Mouse (Mus musculus) neural tube, embryonic 14.5 days (tissue): ENCODE data around the gene Wdr18. TPM values are rescaled to one million over a fixed set of nuclear protein-coding genes. Genes with fewer than 3 reads are reported as not detected.

Experiments used
- ATAC-seq: fragments of 200-750 bp; cut with Nextera tagmentation; 2 replicates; pipeline ENCODE4 v1.8.0; 2017; ENCODE audit warnings: low read depth, mild to moderate bottlenecking, moderate TSS enrichment, moderate library complexity
- H3K27ac ChIP-seq: fragments of 300-500 bp; sonication (generic); 2 replicates; pipeline ENCODE4 v1.5.1; 2014; ENCODE audit warnings: low read depth, mild to moderate bottlenecking, control low read depth, low read length, moderate library complexity, mixed read lengths
- H3K27me3 ChIP-seq: fragments of 300-500 bp; sonication (generic); 2 replicates; pipeline ENCODE4 v1.6.1; 2014; ENCODE audit warnings: low read length; ENCODE audit not compliant: control insufficient read depth, insufficient read depth
- H3K36me3 ChIP-seq: fragments of 300-500 bp; sonication (generic); 2 replicates; pipeline ENCODE4 v1.6.1; 2014; ENCODE audit warnings: low read length, mixed read lengths; ENCODE audit not compliant: control insufficient read depth, insufficient read depth
- H3K4me1 ChIP-seq: fragments of 300-500 bp; sonication (generic); 2 replicates; pipeline ENCODE4 v1.6.1; 2014; ENCODE audit warnings: low read length; ENCODE audit not compliant: control insufficient read depth, insufficient read depth
- H3K4me2 ChIP-seq: fragments of 300-500 bp; sonication (generic); 2 replicates; pipeline ENCODE4 v1.6.1; 2014; ENCODE audit warnings: mild to moderate bottlenecking, low read depth, low read length, control low read depth
- H3K4me3 ChIP-seq: fragments of 300-500 bp; sonication (generic); 2 replicates; pipeline ENCODE4 v1.5.1; 2014; ENCODE audit warnings: low read depth, low read length, control low read depth, mixed read lengths
- H3K9ac ChIP-seq: fragments of 300-500 bp; sonication (generic); replicated peaks from 2 replicates; pipeline ENCODE4 v1.6.1; 2014; ENCODE audit warnings: low read depth, mild to moderate bottlenecking, control low read depth, low read length, mixed read lengths
- H3K9me3 ChIP-seq: fragments of 300-500 bp; sonication (generic); 2 replicates; pipeline ENCODE4 v1.6.1; 2016; ENCODE audit warnings: low read length; ENCODE audit not compliant: control insufficient read depth
- WGBS: fragments of 180-500 bp; shearing (Covaris S2); extraction: QIAGEN DNeasy Blood & Tissue Kit; methylation state at CpG from one replicate; pipeline ENCODE4 v1.1.7; 2014; 5-methylcytosine and 5-hydroxymethylcytosine counted together
- polyA plus RNA-seq: library from polyadenylated mRNA; unstranded; fragments of >200 nt; fragmentation: Nextera tagmentation; extraction: Ambion mirVana; gene quantifications from 2 replicates; pipeline ENCODE4 v1.2.1, GENCODE M21; 2014

The Wdr18 gene
- polyA plus RNA-seq, 1 experiment from 2014 or later: 103 TPM

DNA sequence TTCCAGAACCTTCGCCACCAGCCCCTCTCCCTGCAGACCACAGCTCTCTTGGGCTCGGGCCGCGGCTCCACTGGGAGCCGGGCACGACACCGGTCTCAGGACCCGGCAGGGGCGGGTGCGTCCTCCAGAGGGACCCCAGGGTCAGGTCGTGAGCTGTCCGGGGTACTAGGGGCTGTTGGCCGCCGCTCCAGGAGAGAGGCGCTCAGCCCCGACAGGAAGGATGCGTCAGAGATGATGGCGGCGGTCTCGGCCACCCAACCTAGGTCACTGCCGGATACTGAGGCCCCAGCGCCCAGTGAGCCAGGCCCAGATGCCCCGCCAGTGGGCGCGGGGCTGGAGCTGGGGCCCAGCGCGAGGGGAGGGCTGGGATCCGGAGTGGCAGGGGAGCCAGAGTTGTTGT is 17.4 kb downstream of the Wdr18 start:
- H3K4me2 ChIP-seq: no peak overlapping the region
- ATAC-seq: no peak
- 82% methylated on average over 28 of the region's 28 CpGs for WGBS

DNA sequence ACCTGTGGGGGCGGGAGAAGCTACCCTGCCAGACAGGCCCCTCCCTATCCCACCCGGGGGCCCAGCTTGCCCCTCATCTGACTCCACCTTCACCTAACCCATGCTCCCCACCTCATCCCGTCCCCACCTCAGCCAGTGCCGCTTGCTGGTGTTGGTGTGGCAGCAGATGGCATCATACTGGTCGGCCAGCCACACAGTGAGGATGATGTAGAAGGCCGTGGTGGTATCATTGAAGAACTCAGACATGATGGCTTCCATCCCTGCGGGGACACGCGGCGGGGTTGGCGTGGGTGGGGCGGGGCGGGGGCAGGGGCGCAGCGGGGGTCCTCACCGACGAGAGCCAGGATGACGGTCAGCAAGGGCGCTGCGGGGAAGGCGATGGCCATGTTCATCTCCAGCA is 18.1 kb downstream of the Wdr18 start:
- H3K4me2 ChIP-seq: no peak overlapping the region
- H3K36me3 ChIP-seq: peaks cover 39% of the 10 kb centered on the region
- H3K9me3 ChIP-seq: no peaks in the 10 kb centered on the region
- H3K27ac ChIP-seq: no peak overlapping the region
- 99% methylated on average over 18 of the region's 21 CpGs for WGBS
- no peaks in the 10 kb centered on the region for H3K27me3 ChIP-seq
- no peak for ATAC-seq
- peaks cover 14% of the 10 kb centered on the region for H3K4me1 ChIP-seq
- no peak overlapping the region for H3K4me3 ChIP-seq
- no peak overlapping the region for H3K9ac ChIP-seq

More for the DNA sequence above, 17.4 kb downstream of the Wdr18 start:
- H3K9ac ChIP-seq: no peak overlapping the region
- no peaks in the 10 kb centered on the region for H3K9me3 ChIP-seq
- peaks cover 6% of the 10 kb centered on the region for H3K4me1 ChIP-seq
- H3K27ac ChIP-seq: no peak overlapping the region
- peaks cover 39% of the 10 kb centered on the region for H3K36me3 ChIP-seq
- H3K4me3 ChIP-seq: no peak overlapping the region
- H3K27me3 ChIP-seq: no peaks in the 10 kb centered on the region

DNA sequence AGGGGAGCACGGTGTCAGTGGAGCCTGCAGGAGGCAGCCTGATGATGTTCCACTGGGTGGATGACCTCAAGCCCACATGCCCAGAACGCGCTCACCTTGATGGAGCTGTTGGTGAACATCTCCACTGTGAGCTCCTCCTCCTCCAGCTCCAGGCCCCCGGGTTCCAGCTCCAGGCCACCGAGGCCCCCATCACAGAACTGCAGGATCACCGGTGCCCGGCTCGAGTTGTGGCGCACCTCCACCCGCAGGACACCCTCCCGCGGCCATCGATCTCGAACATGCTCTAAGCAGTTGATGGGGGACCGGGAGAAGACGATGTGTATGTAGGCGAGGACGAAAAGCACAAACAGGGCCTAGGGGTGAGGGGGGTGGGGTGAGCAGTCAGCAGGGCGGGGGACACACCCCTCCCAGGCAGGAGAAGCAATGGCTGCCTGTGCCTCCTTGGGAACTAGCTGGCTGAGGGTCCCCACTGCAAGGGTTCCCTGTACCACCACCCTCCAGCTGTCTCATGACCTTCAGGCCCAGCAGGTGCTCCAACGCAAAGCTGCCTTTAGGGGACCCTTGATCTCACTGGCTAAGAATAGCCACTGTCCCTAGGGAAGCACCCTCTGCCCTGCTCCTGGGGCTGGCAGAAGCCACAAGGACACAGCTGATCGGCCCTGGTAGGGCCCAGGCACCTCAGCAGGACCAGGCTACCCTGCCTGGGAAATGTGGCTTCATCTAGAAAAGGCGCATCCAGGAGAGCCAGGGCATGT is 19.6 kb downstream of the Wdr18 start:
- Histone ChIP-seq H3K27ac (no peak overlapping the region), H3K4me2 (no peak overlapping the region), H3K36me3 (peaks cover 39% of the 10 kb centered on the region), H3K9me3 (no peaks in the 10 kb centered on the region), H3K27me3 (no peaks in the 10 kb centered on the region), H3K4me1 (peaks cover 19% of the 10 kb centered on the region), H3K4me3 (no peak overlapping the region), H3K9ac (no peak overlapping the region)
- WGBS: 92% methylated on average over 22 of the region's 22 CpGs
- ATAC-seq: no peak

DNA sequence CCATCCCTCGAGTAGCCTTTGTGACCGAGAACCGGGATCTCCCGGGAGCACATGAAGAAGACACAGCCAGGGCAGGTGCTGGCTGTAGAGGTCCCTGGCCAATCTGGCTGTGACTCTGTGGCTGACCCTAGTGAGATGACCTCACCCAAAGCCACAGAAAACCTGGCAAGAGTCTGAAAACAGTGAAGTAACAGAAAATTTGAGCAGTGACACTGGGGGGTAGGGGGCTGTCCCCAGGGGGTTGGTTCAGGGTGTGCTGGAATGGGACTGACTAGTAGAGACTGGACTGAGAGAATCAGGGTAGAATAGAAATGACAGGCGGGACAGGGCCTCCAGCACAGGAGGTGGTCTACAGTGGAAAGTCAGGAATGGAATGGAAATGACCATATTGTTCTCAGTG is 23.3 kb downstream of the Wdr18 start:
- Histone ChIP-seq H3K36me3 (peaks cover 9% of the 10 kb centered on the region), H3K4me2 (peak overlapping the region; percentile 98), H3K9ac (peak overlapping the region; percentile 83), H3K27me3 (peaks cover 4% of the 10 kb centered on the region), H3K4me1 (peaks cover 26% of the 10 kb centered on the region), H3K9me3 (no peaks in the 10 kb centered on the region), H3K4me3 (peak overlapping the region; percentile 75), H3K27ac (peak overlapping the region; percentile 94; the same call in 1 of the 2 replicates)
- ATAC-seq: no peak
- WGBS: 74% methylated on average over 5 of the region's 5 CpGs

DNA sequence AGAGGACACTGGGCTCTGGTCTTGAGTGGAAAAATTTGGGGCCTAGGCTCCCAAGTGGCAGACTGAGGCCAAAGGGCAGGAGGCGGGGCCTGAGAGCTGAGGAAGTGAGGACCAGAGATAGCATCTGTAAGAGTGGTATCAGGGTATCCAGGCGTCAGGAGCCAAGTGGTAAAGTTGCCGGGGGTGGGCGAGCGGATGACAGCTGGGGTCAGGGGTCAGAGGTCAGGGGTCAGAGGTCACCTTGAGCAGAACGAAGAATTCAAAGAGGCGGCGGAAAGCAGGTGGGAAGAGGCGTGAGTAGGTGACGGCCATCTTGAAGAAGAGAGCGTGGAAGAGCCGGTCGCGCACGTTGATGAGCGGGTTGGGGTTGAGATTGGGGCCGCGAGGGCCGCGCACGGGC is 23.7 kb downstream of the Wdr18 start:
- Histone ChIP-seq H3K4me2 (peak overlapping the region; percentile 98), H3K4me1 (peaks cover 28% of the 10 kb centered on the region), H3K27me3 (peaks cover 9% of the 10 kb centered on the region), H3K9me3 (no peaks in the 10 kb centered on the region), H3K36me3 (peaks cover 5% of the 10 kb centered on the region), H3K4me3 (peak overlapping the region; percentile 75), H3K27ac (peak overlapping the region; percentile 94), H3K9ac (peak overlapping the region; percentile 83)
- peak; percentile 4; the same call in 1 of the 2 replicates for ATAC-seq
- WGBS: 3% methylated on average over 16 of the region's 21 CpGs

DNA sequence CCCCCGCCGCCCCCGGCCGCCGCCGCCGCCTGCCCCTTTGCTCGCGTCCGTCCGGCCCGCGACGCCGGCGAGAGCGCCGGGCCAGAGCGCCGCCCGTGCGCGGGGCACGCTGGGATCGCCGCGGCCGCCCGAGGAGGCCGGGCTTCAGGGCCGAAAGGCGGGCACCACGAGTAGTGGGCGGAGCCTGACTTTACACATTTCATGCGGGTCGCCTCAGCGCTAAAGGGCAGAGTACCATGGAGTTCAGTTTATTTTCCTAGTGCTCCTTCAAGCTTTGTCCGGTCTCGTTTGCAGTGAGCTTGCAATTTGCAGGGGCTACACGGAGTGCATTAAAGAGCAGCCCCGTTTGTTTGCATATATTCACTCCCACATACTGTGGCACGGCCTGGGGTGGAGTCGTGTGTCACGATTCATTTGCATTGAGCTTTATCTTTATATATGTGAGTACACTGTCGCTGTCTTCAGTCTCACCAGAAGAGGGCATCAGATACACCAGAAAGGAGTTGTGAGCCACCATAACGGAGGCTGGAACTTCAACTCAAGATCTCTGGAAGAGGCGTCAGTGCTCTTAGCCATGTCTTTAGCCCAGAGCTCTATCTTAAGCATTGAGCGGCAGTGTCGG is 24.4 kb downstream of the Wdr18 start, which contains the start of gene Tmem259:
TSS of gene Tmem259 (minus strand) at position 136 of the 622 bp plus-strand sequence.
- H3K4me1 ChIP-seq: peaks cover 28% of the 10 kb centered on the region
- peak; percentile 80 for ATAC-seq

DNA sequence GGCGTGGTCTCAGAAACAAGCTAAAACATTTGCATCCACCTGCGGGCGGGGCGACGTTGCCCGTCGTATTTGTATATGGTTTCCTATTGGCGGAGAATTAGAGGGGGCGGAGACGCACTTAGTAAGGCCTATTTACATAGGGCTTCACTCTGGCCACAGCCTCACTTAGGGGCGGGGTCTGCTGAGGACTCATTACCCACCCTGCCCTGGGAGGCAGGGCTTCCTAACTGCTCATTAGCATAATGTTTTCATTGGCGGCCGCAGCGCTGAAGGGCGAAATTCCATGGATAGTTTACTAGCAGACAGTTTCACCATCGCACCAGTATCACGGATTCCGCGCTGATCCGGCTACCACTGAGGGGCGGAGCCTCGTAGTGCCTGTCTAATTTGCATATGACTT is 24.9 kb downstream of the Wdr18 start:
- WGBS: 0% methylated on average over 22 of the region's 22 CpGs
- ATAC-seq: peak; percentile 93
- no peaks in the 10 kb centered on the region for H3K9me3 ChIP-seq

More for the DNA sequence above, 24.4 kb downstream of the Wdr18 start, which contains the start of gene Tmem259:
- H3K27me3 ChIP-seq: peaks cover 15% of the 10 kb centered on the region
- peak within 1 kb of the TSS; percentile 94 for H3K27ac ChIP-seq
- H3K36me3 ChIP-seq: no peaks in the 10 kb centered on the region
- peak within 1 kb of the TSS; percentile 83 for H3K9ac ChIP-seq
- peak within 1 kb of the TSS; percentile 98 for H3K4me2 ChIP-seq
- no peaks in the 10 kb centered on the region for H3K9me3 ChIP-seq
- under 1% methylated on average over 49 of the region's 49 CpGs for WGBS
- peak within 1 kb of the TSS; percentile 75 for H3K4me3 ChIP-seq

DNA sequence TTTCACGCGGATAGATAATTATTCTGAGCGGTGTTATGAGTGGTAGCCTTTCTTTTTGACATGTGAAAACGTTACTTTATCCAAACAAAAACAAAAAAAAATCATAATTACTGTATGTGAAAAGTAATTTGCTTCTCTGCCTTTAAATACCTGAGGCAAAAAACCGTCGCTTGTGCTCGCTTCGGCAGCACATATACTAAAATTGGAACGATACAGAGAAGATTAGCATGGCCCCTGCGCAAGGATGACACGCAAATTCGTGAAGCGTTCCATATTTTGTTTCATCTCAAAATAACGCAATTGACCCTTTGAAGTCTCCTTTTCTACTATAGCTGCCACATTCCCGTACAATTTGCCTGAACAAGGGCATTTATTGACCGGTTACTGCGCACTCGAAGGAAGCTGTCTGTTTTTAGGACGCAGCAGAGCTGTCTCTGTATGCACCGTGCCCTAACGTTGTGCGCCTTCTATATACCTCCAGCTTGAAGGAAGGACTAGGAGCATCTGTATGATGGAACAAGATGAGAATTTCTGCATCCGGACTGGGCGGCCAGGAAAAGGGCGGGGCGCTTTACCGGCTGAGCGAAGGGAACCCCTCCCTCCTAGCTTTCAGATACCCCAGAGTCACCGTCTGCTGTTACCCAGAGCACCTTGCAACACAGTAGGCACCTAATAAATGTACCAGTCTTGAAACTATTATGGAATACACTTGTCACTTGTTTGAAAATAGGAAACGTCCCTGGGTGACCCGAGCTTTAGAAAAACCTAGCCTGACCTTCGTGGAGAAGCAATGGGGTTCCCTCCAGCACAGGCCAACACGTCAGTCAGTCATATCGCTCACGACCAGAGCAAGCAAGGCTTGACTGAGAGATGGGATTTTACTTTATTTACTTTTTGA is 25.6 kb downstream of the Wdr18 start:
- 3% methylated on average over 35 of the region's 35 CpGs for WGBS
- H3K4me1 ChIP-seq: peaks cover 28% of the 10 kb centered on the region
- H3K4me3 ChIP-seq: peak overlapping the region; percentile 75
- ATAC-seq: no peak; the same call in 1 of the 2 replicates
- peak overlapping the region; percentile 74 for H3K9ac ChIP-seq
- no peaks in the 10 kb centered on the region for H3K36me3 ChIP-seq
- H3K4me2 ChIP-seq: peak overlapping the region; percentile 98
- peak overlapping the region; percentile 94 for H3K27ac ChIP-seq
- peaks cover 22% of the 10 kb centered on the region for H3K27me3 ChIP-seq
- no peaks in the 10 kb centered on the region for H3K9me3 ChIP-seq

More for the DNA sequence above, 24.9 kb downstream of the Wdr18 start:
- H3K4me1 ChIP-seq: peaks cover 28% of the 10 kb centered on the region
- no peaks in the 10 kb centered on the region for H3K36me3 ChIP-seq
- H3K27ac ChIP-seq: peak overlapping the region; percentile 94
- H3K27me3 ChIP-seq: peaks cover 21% of the 10 kb centered on the region
- peak overlapping the region; percentile 98 for H3K4me2 ChIP-seq
- peak overlapping the region; percentile 74 for H3K9ac ChIP-seq
- peak overlapping the region; percentile 75 for H3K4me3 ChIP-seq
